Mouse (Mus musculus) right cerebral cortex, postnatal 4 days (tissue): ENCODE results near the gene Samd10.

Experiments
- DNase-seq: peaks from one replicate; pipeline ENCODE4 v3.0.0-alpha.2; 2022

The Samd10 gene

DNA sequence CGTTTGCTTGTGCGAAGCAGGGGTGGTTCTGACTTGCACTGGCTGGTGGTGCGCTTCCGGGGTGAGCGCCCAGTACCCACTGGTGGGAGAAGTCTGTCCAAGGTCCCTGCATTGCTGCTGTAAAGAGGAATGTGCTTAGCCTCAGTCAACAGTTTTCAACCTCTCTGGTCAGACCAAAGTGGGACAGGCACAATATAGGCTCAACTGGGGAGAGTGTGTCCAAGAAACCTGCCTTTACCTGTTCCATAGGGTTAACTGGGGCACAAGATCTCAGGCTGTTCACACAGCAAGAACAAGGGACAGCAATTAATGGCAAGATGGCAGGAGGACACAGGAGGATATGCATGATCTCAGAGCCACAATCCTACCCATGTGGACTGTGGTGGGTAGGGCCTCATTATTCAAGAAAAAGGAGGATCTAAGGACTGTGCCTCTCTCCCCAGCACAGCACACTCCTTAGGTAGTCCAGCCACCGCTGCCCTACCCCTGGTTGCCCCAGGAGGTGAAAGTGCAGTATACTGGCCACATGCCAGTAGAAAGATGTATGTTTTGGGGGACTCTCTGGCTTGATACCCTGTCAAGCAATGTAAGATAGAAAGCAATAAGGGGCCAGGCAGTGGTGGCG is 24.0 kb downstream of the Samd10 start:
- DNase-seq: peak; percentile 1

DNA sequence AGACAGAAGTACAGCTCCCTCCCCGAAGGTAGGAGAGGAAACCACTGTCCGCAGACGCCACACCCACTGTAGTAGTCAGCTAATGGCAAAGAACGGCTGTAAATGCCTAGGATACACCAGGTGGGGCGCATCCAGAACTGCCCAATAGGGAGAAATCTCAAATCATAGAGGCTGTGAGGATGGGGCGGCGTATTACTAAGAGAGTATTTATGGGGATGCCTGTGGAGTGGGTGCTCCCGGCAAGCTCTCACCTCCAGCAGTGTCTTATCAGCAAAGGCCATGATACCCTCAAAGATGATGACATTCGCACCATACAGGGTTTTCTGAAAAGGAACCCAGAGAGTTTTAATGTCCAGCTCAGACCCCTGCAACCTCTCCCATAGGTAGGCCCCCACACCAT is 25.1 kb downstream of the Samd10 start:
- DNase-seq: peak; percentile 1

DNA sequence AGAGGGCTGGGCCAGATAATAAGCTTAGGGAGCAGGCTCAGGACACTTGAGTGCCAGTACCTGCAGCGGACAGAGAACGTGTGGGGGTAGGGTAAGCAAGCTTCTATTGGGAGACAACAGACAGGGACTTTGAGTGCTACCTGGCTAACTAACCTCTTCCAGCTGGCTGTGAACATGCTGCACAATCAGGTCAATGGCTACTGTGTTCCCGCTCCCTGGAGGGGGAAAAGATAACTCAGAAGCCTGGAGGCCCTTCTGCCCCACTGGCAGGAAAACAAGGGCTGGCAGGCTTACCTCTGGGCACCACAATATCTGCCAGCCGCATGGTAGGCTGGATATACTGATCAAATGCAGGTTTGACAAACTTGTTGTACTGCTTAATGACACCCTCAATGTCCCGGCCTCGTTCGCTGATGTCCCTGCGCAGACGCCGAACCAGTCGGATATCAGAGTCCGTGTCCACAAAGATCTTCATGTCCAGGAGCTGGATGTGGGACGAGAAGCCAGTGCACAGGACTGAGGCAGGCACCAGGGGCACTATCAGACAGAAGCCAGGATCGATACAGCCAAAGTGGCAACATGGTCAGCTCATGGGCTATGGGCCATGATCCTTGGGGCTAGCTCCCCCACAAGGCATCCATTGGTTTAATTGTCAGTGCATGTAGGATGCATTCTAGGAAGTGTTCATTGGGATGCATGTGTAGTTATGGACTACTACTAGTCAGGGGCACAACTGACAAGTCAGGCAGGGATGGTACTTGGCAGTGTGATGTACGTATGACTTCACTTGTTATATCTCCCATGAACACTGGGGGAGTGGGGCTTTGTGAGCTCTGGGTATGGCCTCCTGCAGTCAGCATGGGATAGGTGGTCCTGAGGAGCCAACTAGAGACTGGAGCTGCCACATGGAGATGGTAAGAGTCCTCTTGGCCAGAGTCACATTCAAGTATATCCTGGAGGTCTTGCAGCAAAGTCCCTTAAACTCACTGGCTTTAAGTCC is 25.8 kb downstream of the Samd10 start:
- DNase-seq: peak; percentile 2

DNA sequence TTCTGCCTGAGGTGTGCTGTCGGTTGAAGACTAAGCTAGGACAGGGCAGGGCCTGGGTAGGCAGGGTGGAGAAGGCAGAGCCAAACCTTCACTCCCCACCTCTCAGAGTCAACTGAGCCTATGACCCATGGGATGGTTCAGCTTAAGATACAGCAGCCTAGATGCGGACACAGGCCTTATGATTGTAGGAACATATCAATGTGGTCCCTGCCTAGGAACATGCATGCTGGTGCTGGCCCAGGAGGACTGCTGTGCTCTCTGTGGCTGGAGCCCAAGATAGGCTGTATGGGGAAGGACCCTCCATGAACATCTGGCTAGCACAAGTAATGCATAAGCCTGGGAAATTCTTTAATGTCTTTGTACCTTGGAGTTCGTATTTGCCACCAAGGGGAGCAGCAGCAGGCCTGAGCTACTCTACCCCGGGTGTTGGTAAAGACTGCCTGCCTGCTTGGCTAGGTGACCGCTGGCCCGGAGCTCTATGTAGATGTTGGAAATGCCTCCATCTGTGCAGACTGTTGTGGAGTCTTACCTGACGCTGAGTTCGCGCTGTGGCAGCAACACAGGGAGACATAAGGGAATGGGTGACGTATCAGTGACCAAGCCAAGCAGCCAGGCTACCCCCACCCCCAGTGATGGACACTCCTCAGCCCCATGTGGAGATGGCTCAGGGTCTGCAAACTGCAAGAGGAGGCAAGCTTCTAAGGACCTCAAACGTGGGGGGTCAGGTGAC is 26.9 kb downstream of the Samd10 start:
- peak; percentile 1 for DNase-seq

DNA sequence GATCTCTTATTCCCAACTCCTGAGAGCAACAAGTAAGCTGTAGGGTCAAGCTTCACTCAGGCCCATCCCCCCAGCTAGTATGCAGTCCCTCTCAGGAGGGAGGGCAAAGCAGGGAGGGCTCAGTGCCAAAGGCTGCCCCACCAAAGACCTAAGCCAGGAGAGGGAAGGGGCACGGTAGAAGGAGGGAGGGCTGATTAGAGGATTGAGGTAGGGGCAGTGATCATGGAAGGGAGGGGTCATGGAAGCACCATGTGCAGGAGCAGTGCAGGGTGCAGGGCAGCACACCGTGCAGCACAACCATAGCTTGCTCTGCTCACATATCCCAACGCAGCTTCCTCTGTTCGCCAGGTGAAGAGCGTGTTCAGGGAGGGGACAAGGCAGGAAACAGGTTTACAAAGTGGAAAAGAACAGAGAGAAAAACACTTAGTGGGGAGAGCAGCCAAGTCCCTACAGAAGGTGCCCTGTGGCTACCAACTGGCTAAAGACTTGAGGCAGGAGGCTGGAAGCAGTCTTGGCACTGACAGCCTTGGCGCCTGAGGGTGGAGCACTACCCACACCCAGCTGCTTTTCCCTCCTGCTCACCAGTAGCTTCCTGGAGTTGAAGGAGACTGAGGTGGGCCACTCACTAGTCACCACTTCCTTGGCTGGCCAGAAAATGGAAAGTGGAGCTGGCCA is 28.0 kb downstream of the Samd10 start:
- DNase-seq: peak; percentile 1

DNA sequence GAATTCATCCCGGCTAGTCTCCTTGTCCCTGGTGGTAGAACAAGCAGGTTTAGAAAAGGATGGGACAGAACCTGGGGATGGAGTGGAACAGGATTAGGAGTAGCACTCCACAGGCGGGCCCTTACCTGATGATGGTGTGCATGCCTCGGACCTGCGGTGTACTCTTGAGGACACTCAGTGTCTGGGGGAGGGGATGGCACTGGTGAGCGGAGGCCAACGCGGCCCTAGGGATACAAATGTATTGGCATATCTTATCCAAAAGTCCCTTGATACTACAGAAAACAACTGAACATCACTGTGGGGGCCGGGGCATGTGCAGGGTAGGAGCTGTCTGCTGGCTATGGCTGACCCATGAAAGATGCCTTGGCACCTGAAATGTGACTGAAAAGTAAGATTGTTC is 28.6 kb downstream of the Samd10 start:
- DNase-seq: no peak

DNA sequence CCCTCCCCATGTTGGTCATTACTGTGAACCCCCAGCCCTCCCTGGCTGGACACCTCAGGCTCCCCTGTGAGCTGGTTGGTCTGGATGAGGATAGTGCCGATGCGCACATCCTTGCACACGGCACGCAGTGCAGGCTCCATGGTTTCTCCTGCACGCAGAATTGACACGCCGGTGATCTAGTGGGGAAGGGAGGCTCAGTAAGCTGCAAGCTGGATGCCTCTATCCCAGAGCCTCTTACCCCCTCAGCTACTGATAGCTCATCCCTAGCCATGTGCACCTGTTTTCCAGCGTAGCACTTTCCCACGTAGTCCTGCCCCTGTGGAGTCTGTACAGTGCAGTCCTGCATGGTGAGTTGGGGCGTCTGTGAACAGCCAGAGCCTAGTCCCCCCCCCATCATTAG is 29.2 kb downstream of the Samd10 start:
- DNase-seq: no peak

DNA sequence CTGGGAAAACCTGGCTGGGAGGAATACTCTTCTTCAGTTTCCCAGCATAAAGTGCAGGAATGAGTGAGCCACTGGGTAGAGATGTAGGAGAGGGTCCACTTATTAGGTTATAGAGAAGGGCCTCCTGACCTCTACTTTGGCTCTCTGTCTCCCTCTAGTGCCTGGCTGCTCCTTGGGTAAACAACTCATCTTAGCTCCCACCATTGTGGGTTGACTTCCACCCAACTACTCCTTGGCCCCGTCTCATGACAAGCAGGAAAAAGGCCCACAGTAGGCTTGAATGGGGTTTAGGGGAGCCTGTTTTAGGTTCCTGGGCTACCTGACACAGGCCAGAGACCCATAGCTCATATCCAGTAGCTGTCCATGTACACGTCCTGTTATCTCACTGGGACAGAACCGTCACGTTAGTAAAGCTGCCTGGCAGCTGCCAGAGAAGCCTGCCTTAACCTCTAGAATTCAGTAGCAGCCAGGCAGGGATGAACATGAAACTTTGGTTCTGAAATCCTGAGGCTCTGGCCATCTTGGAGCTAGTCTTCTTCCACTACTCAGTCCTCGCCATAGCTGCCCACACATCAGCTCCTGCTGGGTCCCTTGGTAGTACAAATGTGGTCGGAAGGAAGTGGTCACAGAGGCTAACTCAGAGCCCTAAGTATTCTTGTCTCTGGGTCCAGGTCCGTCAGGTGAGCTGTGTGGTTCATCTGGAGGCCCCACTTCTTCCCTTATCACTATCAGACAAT is 30.6 kb downstream of the Samd10 start:
- no peak for DNase-seq

DNA sequence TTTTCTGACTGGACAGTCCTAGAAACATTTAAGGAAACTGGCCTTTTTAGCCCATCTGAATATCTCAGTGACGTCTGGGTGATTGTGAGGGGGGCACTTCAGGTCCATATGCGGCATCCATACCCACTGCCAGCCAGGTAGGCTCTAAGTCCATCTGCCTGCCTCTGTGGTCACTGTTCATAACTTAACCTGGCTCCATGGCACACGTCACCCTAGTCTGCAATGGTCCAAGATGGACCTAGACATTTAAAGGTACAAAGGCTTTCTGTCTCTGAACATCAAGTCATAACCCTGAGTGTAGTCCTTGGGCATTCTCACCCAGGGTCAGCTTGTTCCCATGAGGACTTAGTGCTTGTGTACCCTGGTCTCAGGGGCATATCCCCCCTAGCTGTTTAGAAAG is 31.7 kb downstream of the Samd10 start:
- no peak for DNase-seq

DNA sequence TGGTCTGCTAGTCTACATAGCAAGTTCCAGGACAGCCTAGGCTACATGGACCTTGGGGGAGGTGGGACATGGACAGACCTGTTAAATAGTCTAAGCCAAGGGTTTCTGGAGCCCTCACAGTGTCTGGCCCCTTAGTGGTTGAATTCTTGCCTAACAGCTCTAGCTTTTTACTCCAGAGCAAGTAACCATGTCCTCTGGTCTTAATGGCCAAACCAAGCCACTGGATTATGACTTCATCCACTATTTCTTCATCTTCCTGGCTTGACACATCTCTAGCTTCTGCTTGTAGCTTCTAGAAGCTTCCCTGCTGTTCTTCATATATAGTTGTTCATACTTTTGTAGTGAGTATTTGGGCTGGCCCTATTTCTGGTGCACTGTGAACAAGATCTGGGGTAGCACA is 45.2 kb downstream of the Samd10 start:
- no peak for DNase-seq

DNA sequence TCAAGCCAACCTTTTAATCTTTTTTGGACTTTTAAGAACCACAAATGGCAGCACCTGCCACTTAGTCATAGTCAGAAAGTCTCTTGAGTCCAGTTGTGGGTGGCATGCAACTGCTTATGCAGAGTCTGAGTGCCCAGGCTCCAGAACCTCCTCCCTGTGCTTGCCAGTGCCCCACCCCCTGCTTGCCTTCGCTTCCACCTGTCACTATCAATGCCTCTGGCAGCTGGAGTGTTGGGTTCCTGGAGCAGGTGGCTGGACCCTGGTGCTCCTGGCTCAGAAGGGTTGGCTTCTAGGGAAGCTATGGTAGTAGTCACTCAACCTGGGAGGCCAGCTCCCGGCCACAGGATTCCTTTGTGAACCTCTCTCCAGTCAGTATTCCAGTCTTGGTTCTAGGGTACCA is 48.8 kb downstream of the Samd10 start:
- no peak for DNase-seq

DNA sequence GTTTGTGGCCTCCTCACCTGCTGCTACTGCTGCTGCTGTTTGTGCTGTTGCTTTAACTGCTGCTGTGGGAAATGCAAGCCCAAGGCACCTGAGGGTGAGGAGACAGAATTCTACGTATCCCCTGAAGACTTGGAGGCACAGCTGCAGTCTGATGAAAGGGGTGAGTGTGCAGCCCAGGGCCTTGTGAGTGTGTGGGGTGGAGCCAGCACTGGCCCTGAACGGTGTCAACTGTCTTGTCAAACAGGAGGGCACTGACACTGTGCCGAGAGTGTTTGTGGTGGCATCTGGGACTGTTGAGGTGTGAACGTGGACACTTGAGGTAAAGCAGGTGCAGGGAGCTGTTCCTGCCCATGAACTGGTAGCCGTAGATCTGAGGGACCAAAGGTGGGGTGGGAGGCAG is 50.3 kb downstream of the Samd10 start:
- no peak for DNase-seq

DNA sequence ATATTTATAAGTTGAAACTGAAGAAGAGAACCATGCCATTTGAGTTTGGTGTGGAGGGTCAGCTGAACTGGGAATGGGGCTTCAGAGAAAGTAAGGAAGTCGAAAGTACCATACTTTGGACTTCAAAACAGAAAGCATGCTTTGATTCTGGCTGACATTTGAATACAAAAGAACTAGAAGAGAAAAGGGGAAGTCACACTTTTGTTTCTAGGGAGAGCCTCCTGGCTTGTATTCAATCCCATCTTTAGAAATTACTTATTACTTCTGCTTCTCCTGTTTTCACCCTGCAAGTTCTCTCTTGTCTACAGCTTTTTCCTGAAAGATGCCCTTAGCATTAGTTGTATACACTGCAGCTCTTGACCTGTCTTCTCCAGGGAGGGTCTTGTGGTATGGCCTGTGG is 50.8 kb downstream of the Samd10 start:
- no peak for DNase-seq

DNA sequence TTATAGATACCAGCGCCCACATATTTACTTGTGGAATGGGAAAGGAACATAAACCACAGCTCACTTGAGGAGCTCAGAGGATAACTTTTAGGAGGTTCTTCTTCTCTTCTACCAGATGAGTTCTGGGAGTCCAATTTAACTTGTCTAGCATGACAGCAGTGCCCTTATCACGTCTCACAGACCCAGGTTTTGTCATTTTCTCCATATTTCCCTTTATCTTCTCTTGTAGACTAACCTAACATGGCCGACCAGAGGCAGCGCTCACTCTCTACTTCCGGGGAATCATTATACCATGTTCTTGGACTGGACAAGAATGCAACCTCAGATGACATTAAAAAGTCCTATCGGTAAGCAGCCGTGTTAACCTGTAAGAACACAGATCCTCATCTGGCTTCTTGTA is 52.9 kb downstream of the Samd10 start:
- no peak for DNase-seq
